Mouse (Mus musculus): Measurements from ENCODE around the gene Krt2.

The Krt2 gene

DNA sequence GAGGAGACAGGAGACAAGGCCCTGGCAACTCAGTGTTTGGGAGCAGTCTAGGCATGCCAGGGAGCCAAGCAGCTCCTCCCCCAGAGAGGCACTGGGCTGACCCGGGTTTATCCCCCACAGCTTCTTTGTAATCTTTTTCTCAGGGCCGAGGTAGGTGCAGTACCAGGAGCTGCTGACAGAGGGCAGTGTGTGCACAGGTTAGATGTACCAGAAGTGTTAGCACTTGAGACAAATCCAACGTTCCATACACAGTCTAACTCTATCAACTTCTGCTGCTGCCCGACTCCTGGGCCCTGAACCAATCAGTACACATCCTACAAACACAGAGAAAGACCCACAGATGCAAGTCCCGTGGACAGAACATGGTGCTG lies 45.3 kb downstream of the Krt2 start:
- DNase-seq (ENCODE audit: low read depth, low spot score): peak; percentile 64

DNA sequence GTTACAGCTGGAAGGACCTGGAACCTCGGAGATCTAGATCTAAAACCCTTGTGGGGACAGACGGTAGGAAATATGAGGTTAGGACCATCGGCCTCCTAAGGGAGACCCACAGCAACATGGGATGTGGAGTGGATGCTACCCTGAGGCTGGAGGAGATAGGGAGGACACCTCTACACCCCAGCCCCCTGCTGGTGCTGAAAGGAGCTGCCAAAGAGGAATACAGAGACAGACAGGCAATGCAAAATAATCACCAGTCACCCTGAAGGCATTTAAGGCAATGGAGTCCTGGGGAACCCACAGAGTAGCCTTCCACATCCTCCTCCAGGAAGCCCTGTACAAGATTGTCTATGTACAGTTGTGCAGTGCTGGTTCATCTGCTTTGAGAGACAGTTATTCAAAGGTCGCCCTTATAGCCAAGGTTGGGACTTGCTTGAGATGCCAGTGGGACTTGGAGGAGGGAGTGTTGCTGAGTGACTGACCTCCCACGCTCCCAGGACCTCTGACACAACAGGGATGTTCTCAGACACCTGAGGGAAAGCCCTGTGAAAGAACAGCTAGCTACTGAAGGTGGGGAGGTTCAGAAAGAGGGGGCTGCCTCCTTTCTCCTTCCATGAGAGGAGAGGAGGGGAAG lies 45.8 kb downstream of the Krt2 start:
- DNase-seq (ENCODE audit: low read depth, low spot score): no peak

DNA sequence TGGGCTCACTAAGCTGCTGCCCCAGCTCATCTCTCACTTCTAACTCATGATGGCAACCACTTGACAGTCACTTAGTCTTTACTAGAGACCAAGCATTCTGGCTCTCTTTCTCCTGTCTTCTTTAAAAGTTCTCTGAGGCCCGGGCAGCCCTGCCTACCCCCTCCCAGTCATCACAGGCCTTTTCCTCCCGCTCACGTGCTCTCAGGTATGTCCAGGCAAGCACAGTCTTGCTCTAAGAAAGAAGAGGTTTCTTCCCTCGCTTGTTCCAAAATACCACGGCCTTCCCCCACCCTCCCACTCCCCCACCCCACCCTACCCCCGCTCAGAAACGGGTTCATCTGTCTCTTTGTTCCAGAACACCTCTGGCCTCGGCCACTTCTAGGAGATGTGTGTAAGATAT lies 47.7 kb downstream of the Krt2 start:
- DNase-seq (ENCODE audit: low read depth, low spot score): no peak
